Mouse (Mus musculus) liver, embryonic 14.5 days (tissue): ENCODE data around the gene Rnf111.

ENCODE experiments used
- CTCF ChIP-seq: IDR thresholded peaks from 2 replicates; pipeline ENCODE4 v1.5.1; 2016; ENCODE audit warnings: antibody characterized with exemption, low read depth, control low read depth
- EP300 ChIP-seq: IDR thresholded peaks from 2 replicates; pipeline ENCODE4 v1.6.1; 2016; ENCODE audit warnings: antibody characterized with exemption, low read depth

DNA sequence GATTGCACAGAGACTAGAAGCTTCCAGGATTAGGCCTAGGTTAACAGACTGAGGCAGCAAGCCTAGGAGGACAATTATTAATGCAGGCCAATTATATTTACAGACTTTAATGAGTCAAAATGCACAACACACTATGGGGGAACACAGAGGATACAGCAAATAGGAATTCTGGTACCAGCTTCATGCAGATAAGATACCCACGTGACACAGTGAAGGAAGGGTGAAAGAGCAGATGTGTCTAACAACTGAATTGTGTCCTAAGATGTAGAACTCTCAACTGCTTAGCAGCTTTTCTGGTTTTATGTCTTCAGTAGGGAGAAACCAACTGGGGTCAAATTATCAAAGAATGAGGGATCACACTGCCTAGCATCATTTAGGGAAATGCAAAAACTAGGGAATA, 17.7 kb downstream of the Rnf111 start:
- no peak for TF ChIP-seq CTCF
- no peak for TF ChIP-seq EP300
